Mouse (Mus musculus) CH12.LX (cell line): ENCODE results near the gene Doc2a. TPM values are rescaled to one million over a fixed set of nuclear protein-coding genes. Genes with fewer than 3 reads are reported as not detected.

ENCODE experiments used
- DNase-seq: peaks from one replicate; pipeline ENCODE4 v3.0.0-alpha.2; 2013; ENCODE audit errors: extremely low read depth
- H3K27ac ChIP-seq: 2 replicates; pipeline ENCODE4 v1.5.1; 2012; ENCODE audit warnings: low read depth, mild to moderate bottlenecking, control low read depth, moderate library complexity; ENCODE audit not compliant: insufficient read depth
- H3K27me3 ChIP-seq: replicated peaks from 2 replicates; pipeline ENCODE3; 2012; ENCODE audit warnings: inconsistent platforms
- H3K36me3 ChIP-seq, 2 experiments: replicated peaks in 1 of 2; 2 replicates each; pipeline versions ENCODE3 to v1.6.1; 2012; ENCODE audit warnings: inconsistent platforms in 1 of 2, low read length in 1 of 2, mild to moderate bottlenecking in 1 of 2, mixed read lengths in 1 of 2, moderate library complexity in 1 of 2; ENCODE audit not compliant: control insufficient read depth in 1 of 2, insufficient read depth in 1 of 2
- H3K4me1 ChIP-seq, 2 experiments: 2 replicates each; pipeline ENCODE4 v1.6.1; 2012; ENCODE audit warnings: inconsistent platforms in 1 of 2, moderate library complexity in 1 of 2; ENCODE audit not compliant: insufficient read depth in 2 of 2, control insufficient read depth in 1 of 2
- H3K4me2 ChIP-seq: 2 replicates; pipeline ENCODE4 v1.6.1; 2012; ENCODE audit warnings: low read depth, mild to moderate bottlenecking, control low read depth; ENCODE audit not compliant: poor library complexity, insufficient read depth, severe bottlenecking
- H3K4me3 ChIP-seq, 3 experiments: fragments of 150-350 bp in 1 of 3; sonication (generic) in 1 of 3; replicated peaks in 1 of 3; 2 replicates each; pipeline versions ENCODE3 to v1.5.1; 2011 to 2012; ENCODE audit warnings: low read depth in 2 of 3, low read length in 2 of 3, mild to moderate bottlenecking in 2 of 3, moderate library complexity in 2 of 3, control low read depth in 1 of 3, improper control_type of control experiment in 1 of 3, inconsistent platforms in 1 of 3, mixed read lengths in 1 of 3; ENCODE audit not compliant: poor library complexity in 1 of 3
- H3K79me2 ChIP-seq: replicated peaks from 2 replicates; pipeline ENCODE4 v1.6.1; 2012; ENCODE audit warnings: mild to moderate bottlenecking, moderate library complexity; ENCODE audit not compliant: control insufficient read depth, poor library complexity, insufficient read depth, severe bottlenecking; ENCODE audit errors: extremely low read depth
- H3K9ac ChIP-seq: 2 replicates; pipeline ENCODE4 v1.6.1; 2012; ENCODE audit warnings: low read depth, mild to moderate bottlenecking, control low read depth, moderate library complexity; ENCODE audit not compliant: insufficient read depth
- H3K9me3 ChIP-seq: replicated peaks from 2 replicates; pipeline ENCODE3; 2012; ENCODE audit warnings: low read length, inconsistent platforms, mixed read lengths
- CHD2 ChIP-seq: IDR thresholded peaks from 2 replicates; pipeline ENCODE4 v1.6.1; 2011; ENCODE audit warnings: low read length, improper control_type of control experiment
- CTCF ChIP-seq, 2 experiments: IDR thresholded peaks in 1 of 2; conservative IDR thresholded peaks in 1 of 2; 2 replicates each; pipeline ENCODE4 v1.5.1; 2011 to 2012; ENCODE audit warnings: low read depth in 2 of 2, low read length in 2 of 2, improper control_type of control experiment in 1 of 2, inconsistent platforms in 1 of 2, mild to moderate bottlenecking in 1 of 2, moderate library complexity in 1 of 2
- E2F4 ChIP-seq: IDR thresholded peaks from 2 replicates; pipeline ENCODE4 v1.6.1; 2011; ENCODE audit warnings: low read depth, low read length, improper control_type of control experiment; ENCODE audit not compliant: insufficient replicate concordance
- ETS1 ChIP-seq: conservative IDR thresholded peaks from 2 replicates; pipeline ENCODE4 v1.6.1; 2012; ENCODE audit warnings: low read depth, mild to moderate bottlenecking, inconsistent platforms, low read length, improper control_type of control experiment, moderate library complexity
- GABPA ChIP-seq: IDR thresholded peaks from 2 replicates; pipeline ENCODE4 v1.6.1; 2012; ENCODE audit warnings: low read depth, low read length, improper control_type of control experiment, inconsistent platforms; ENCODE audit not compliant: insufficient replicate concordance
- HCFC1 ChIP-seq: IDR thresholded peaks from 2 replicates; pipeline ENCODE4 v1.6.1; 2012; ENCODE audit warnings: low read depth, mild to moderate bottlenecking, inconsistent platforms, low read length, improper control_type of control experiment
- IRF4 ChIP-seq: IDR thresholded peaks from 2 replicates; pipeline ENCODE4 v1.6.1; 2014; ENCODE audit warnings: low read depth, mild to moderate bottlenecking, inconsistent platforms, low read length, improper control_type of control experiment
- KAT2A ChIP-seq: IDR thresholded peaks from 2 replicates; pipeline ENCODE4 v1.6.1; 2012; ENCODE audit warnings: low read length, improper control_type of control experiment, inconsistent platforms; ENCODE audit not compliant: insufficient replicate concordance
- MAFK ChIP-seq: IDR thresholded peaks from 2 replicates; pipeline ENCODE4 v1.6.1; 2011; ENCODE audit warnings: low read length, improper control_type of control experiment; ENCODE audit not compliant: insufficient replicate concordance
- MAZ ChIP-seq: IDR thresholded peaks from 2 replicates; pipeline ENCODE4 v1.6.1; 2012; ENCODE audit warnings: low read depth, mild to moderate bottlenecking, inconsistent platforms, low read length, improper control_type of control experiment, moderate library complexity
- MXI1 ChIP-seq: IDR thresholded peaks from 2 replicates; pipeline ENCODE4 v1.6.1; 2011; ENCODE audit warnings: mild to moderate bottlenecking, low read depth, low read length, improper control_type of control experiment
- MYC ChIP-seq: IDR thresholded peaks from 2 replicates; pipeline ENCODE4 v1.6.1; 2011; ENCODE audit warnings: low read depth, mild to moderate bottlenecking, improper control_type of control experiment, low read length
- NELFE ChIP-seq: IDR thresholded peaks from 2 replicates; pipeline ENCODE4 v1.6.1; 2011; ENCODE audit warnings: low read depth, low read length, improper control_type of control experiment
- PAX5 ChIP-seq: IDR thresholded peaks from 2 replicates; pipeline ENCODE4 v1.6.1; 2012; ENCODE audit warnings: low read length, inconsistent platforms, mixed read lengths
- POLR2A ChIP-seq: IDR thresholded peaks from 2 replicates; pipeline ENCODE4 v1.6.1; 2011; ENCODE audit warnings: low read depth, mild to moderate bottlenecking, improper control_type of control experiment, low read length
- RCOR1 ChIP-seq: conservative IDR thresholded peaks from 2 replicates; pipeline ENCODE4 v1.6.1; 2012; ENCODE audit warnings: low read depth, mild to moderate bottlenecking, inconsistent platforms, low read length, improper control_type of control experiment
- SIN3A ChIP-seq: IDR thresholded peaks from 2 replicates; pipeline ENCODE4 v1.6.1; 2012; ENCODE audit warnings: low read length, improper control_type of control experiment, inconsistent platforms
- TBP ChIP-seq: conservative IDR thresholded peaks from 2 replicates; pipeline ENCODE4 v1.6.1; 2011; ENCODE audit warnings: low read depth, low read length, improper control_type of control experiment
- TCF12 ChIP-seq: IDR thresholded peaks from 2 replicates; pipeline ENCODE4 v1.6.1; 2014; ENCODE audit warnings: low read depth, mild to moderate bottlenecking, inconsistent platforms, low read length, improper control_type of control experiment
- ZKSCAN1 ChIP-seq: IDR thresholded peaks from 2 replicates; pipeline ENCODE4 v1.6.1; 2012; ENCODE audit warnings: low read depth, inconsistent platforms, low read length, improper control_type of control experiment, borderline replicate concordance
- ZNF384 ChIP-seq: IDR thresholded peaks from 2 replicates; pipeline ENCODE4 v1.6.1; 2012; ENCODE audit warnings: low read depth, low read length, improper control_type of control experiment, inconsistent platforms
- dilution Hi-C: fragments of 300-500 bp; cut with MboI; formaldehyde crosslinking; loops from 2 replicates; pipeline ENCODE4 v1.14.3; 2020; ENCODE audit warnings: low sequenced_read_pairs; ENCODE audit not compliant: extremely low pct_unique_long_range_greater_than_20kb, extremely low pct_ligation_motif_present
- in situ Hi-C: fragments of 300-500 bp; cut with MboI; formaldehyde crosslinking; loops from 3 replicates; pipeline ENCODE4 v1.14.3; 2019; ENCODE audit warnings: low sequenced_read_pairs, low pct_ligation_motif_present, low pct_unique_long_range_greater_than_20kb, mixed read lengths
- polyA plus RNA-seq: library from polyadenylated mRNA; unstranded; fragments of >175 nt; gene quantifications from 2 replicates; pipeline ENCODE4 v1.2.1, GENCODE M21; 2012; ENCODE audit warnings: low read depth; ENCODE audit not compliant: insufficient read length
- total RNA-seq, 2 experiments: library from RNA; depleted of rRNA; stranded (reverse); fragments of 300-350 nt in 1 of 2; fragments of >200 nt in 1 of 2; gene quantifications; 2 replicates each; pipeline ENCODE4 v1.2.3; 2012 to 2014

Gene Doc2a
- total and polyA plus RNA-seq, 3 experiments: 1.9 TPM; not detected in 2

- peak overlapping the region; percentile 32 to 52 (median 49) for H3K4me3 ChIP-seq
- dilution Hi-C loops: no loop called here
- H3K9me3 ChIP-seq: peaks cover 4% of the 10 kb centered on the region
- in situ Hi-C loops: no loop called here
- H3K4me1 ChIP-seq: peaks cover 3 to 14% of the 10 kb centered on the region in 2 experiments; a peak in 3 of 4 replicates
- peak overlapping the region; percentile 27; the same call in 1 of the 2 replicates for H3K4me2 ChIP-seq
- H3K27me3 ChIP-seq: no peaks in the 10 kb centered on the region
- peak; percentile 47 for DNase-seq
- no peaks in the 10 kb centered on the region for H3K36me3 ChIP-seq
- TF ChIP-seq MXI1: peak; percentile 89
- peak; percentile 69 for TF ChIP-seq HCFC1
- 0 out of 2 replicates have a peak, but pooled peaks have one; percentile 14 for TF ChIP-seq MAFK
- peak; percentile 55; the same call in 1 of the 2 replicates for TF ChIP-seq SIN3A
- TF ChIP-seq KAT2A: no peak
- TF ChIP-seq E2F4: 0 out of 2 replicates have a peak, but pooled peaks have one; percentile 42
- no peak for TF ChIP-seq NELFE
- peak; percentile 44; the same call in 1 of the 2 replicates for TF ChIP-seq POLR2A
- TF ChIP-seq, all 38 proteins: peak for 6
- no peaks in the 10 kb centered on the region for H3K79me2 ChIP-seq
- peak overlapping the region; percentile 24; the same call in 1 of the 2 replicates for H3K9ac ChIP-seq
- H3K27ac ChIP-seq: no peak overlapping the region
These were observed 38.3 kb upstream of the Doc2a start for GRCm38 (mm10) chr7:126808703-126809455.

- Histone ChIP-seq H3K9ac (no peak overlapping the region), H3K36me3 (no peaks in the 10 kb centered on the region), H3K4me2 (no peak overlapping the region), H3K4me1 (peaks cover 8 to 14% of the 10 kb centered on the region in 2 experiments; a peak in 3 of 4 replicates), H3K4me3 (no peak overlapping the region), H3K27me3 (no peaks in the 10 kb centered on the region), H3K79me2 (no peaks in the 10 kb centered on the region), H3K9me3 (peaks cover 4% of the 10 kb centered on the region), H3K27ac (no peak overlapping the region)
- dilution Hi-C loops (no loop called here), in situ Hi-C loops (no loop called here)
- no peak for TF ChIP-seq NELFE
- peak; percentile 76 for TF ChIP-seq MAFK
- TF ChIP-seq CHD2: no peak
- no peak for TF ChIP-seq MXI1
- no peak for DNase-seq
These were observed 37.4 kb upstream of the Doc2a start for GRCm38 (mm10) chr7:126809723-126810369.

- no peak for DNase-seq
- Histone ChIP-seq H3K79me2 (no peaks in the 10 kb centered on the region), H3K4me1 (peaks cover 0 to 8% of the 10 kb centered on the region in 2 experiments; a peak in 1 of 4 replicates), H3K27me3 (no peaks in the 10 kb centered on the region), H3K4me2 (no peak overlapping the region), H3K36me3 (no peaks in the 10 kb centered on the region), H3K27ac (no peak overlapping the region), H3K9me3 (peaks cover 7% of the 10 kb centered on the region), H3K4me3 (no peak overlapping the region), H3K9ac (no peak overlapping the region)
- dilution Hi-C loops (no loop called here), in situ Hi-C loops (no loop called here)
- no peak for TF ChIP-seq NELFE
- TF ChIP-seq RCOR1: no peak
- no peak for TF ChIP-seq E2F4
- TF ChIP-seq CTCF (conservative IDR thresholded peaks at IDR 0.05 in 1 of 2, IDR thresholded peaks at IDR 0.05 in 1 of 2; ENCODE audit: low read depth in 2 of 2, low read length in 2 of 2): no peak
- no peak for TF ChIP-seq GABPA
- no peak for TF ChIP-seq IRF4
- no peak for TF ChIP-seq TBP
- TF ChIP-seq TCF12: no peak
- TF ChIP-seq MYC: no peak
- TF ChIP-seq MAZ: no peak
- TF ChIP-seq ETS1: no peak
- TF ChIP-seq CHD2: no peak
- TF ChIP-seq ZKSCAN1: no peak
- no peak for TF ChIP-seq KAT2A
- TF ChIP-seq PAX5: no peak
- no peak for TF ChIP-seq ZNF384
These were observed 31.4 kb upstream of the Doc2a start for GRCm38 (mm10) chr7:126815726-126816222.
